Mouse (Mus musculus) stomach, postnatal 0 days (tissue): ENCODE data around the gene 3110009E18Rik.

Source experiments
- CTCF ChIP-seq: IDR thresholded peaks from 2 replicates; pipeline ENCODE4 v1.5.1; 2016; ENCODE audit warnings: antibody characterized with exemption, low read depth, mild to moderate bottlenecking, moderate library complexity
- EP300 ChIP-seq: optimal IDR thresholded peaks from 2 replicates; pipeline ENCODE3; 2016; ENCODE audit warnings: antibody characterized with exemption

DNA sequence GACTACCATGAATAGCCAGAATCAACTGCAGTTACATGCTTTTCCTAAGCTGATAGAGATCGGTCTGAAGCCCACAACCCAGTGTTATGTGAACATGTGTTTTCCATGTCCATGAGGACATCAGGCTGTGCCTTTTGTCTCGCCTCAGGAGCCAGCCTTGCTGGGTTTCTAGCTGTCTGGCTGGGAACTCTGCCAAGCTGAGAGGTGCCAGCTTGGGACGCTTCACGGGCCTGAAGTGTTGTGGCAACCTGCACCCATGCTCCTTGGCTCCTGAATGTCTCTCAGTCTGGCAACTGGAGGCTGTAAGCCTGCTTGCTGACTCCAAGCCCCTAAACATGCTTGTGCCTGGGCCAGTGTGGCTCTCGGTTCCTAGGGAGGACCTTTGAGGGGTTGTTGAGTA lies 21.6 kb downstream of the 3110009E18Rik start:
- TF ChIP-seq CTCF (no peak), EP300 (no peak)
